Mouse (Mus musculus): Measurements from ENCODE around the gene Hist1h3e. TPM values are rescaled to one million over a fixed set of nuclear protein-coding genes. Genes with fewer than 3 reads are reported as not detected.
"Not testable (repeated sequence)": the region's sequence is repeated elsewhere in the genome, so short reads cannot be mapped to it uniquely, and the experiment has no call there.

Gene Hist1h3e
- polyA plus RNA-seq, 1 experiment from 2014 or later = 4.4 TPM

GRCm38 (mm10) chr13:23582219-23583056, 20.3 kb upstream of the Hist1h3e start:
- Histone ChIP-seq H3K9ac (peak overlapping the region; percentile 78), H3K4me2 (peak overlapping the region; percentile 74), H3K4me3 (replicated peaks) (peak overlapping the region; percentile 60), H3K4me1 (replicated peaks) (peaks cover 63% of the 10 kb centered on the region), H3K27me3 (no peaks in the 10 kb centered on the region), H3K27ac (replicated peaks) (peak overlapping the region; percentile 97), H3K36me3 (replicated peaks) (no peaks in the 10 kb centered on the region), H3K9me3 (replicated peaks) (no peaks in the 10 kb centered on the region)
- 7% methylated on average over 6 of the region's 6 CpGs for WGBS (ENCODE audit: insufficient replicate concordance)
- peak; percentile 1; the same call in 1 of the 2 replicates for ATAC-seq (ENCODE audit: insufficient read depth)

- H3K9me3 ChIP-seq (replicated peaks) = no peaks in the 10 kb centered on the region
- H3K36me3 ChIP-seq (replicated peaks) = no peaks in the 10 kb centered on the region
- H3K4me3 ChIP-seq (replicated peaks) = peak within 1 kb of the TSS; percentile 60
- ATAC-seq (ENCODE audit: insufficient read depth) = peak; percentile 80
- H3K4me1 ChIP-seq (replicated peaks) = peaks cover 65% of the 10 kb centered on the region
- no peaks in the 10 kb centered on the region for H3K27me3 ChIP-seq
- H3K27ac ChIP-seq (replicated peaks) = peak within 1 kb of the TSS; percentile 97
- WGBS (ENCODE audit: insufficient replicate concordance) = under 1% methylated on average over 43 of the region's 43 CpGs
- peak within 1 kb of the TSS; percentile 74 for H3K4me2 ChIP-seq
- H3K9ac ChIP-seq = peak within 1 kb of the TSS; percentile 78
Measured at GRCm38 (mm10) chr13:23581408-23582218, 19.4 kb upstream of the Hist1h3e start, which contains the start of gene Hist1h4d. Hist1h4d (plus strand) TSS chr13:23581598.

- H3K36me3 ChIP-seq (replicated peaks) = no peaks in the 10 kb centered on the region
- H3K4me2 ChIP-seq = peak overlapping the region; percentile 77
- H3K4me3 ChIP-seq (replicated peaks) = peak overlapping the region; percentile 27
- ATAC-seq (ENCODE audit: insufficient read depth) = no peak
- H3K9ac ChIP-seq = peak overlapping the region; percentile 46
- peaks cover 56% of the 10 kb centered on the region for H3K4me1 ChIP-seq (replicated peaks)
- peak overlapping the region; percentile 96 for H3K27ac ChIP-seq (replicated peaks)
- H3K27me3 ChIP-seq = no peaks in the 10 kb centered on the region
- H3K9me3 ChIP-seq (replicated peaks) = no peaks in the 10 kb centered on the region
- WGBS (ENCODE audit: insufficient replicate concordance) = 77% methylated on average over 1 of the region's 1 CpGs
Measured at GRCm38 (mm10) chr13:23577835-23578234, 15.7 kb upstream of the Hist1h3e start.

GRCm38 (mm10) chr13:23576906-23577639, 14.9 kb upstream of the Hist1h3e start:
- WGBS (ENCODE audit: insufficient replicate concordance) = 29% methylated on average over 6 of the region's 6 CpGs
- Histone ChIP-seq H3K27me3 (no peaks in the 10 kb centered on the region), H3K36me3 (replicated peaks) (no peaks in the 10 kb centered on the region), H3K9me3 (replicated peaks) (no peaks in the 10 kb centered on the region), H3K4me2 (peak overlapping the region; percentile 77), H3K4me1 (replicated peaks) (peaks cover 52% of the 10 kb centered on the region), H3K9ac (peak overlapping the region; percentile 77), H3K27ac (replicated peaks) (peak overlapping the region; percentile 96), H3K4me3 (replicated peaks) (peak overlapping the region; percentile 64)
- ATAC-seq (ENCODE audit: insufficient read depth) = no peak

GRCm38 (mm10) chr13:23576351-23576881, 14.2 kb upstream of the Hist1h3e start:
- peak overlapping the region; percentile 77 for H3K9ac ChIP-seq
- H3K27me3 ChIP-seq = no peaks in the 10 kb centered on the region
- no peaks in the 10 kb centered on the region for H3K9me3 ChIP-seq (replicated peaks)
- H3K4me3 ChIP-seq (replicated peaks) = peak overlapping the region; percentile 64
- no peak for ATAC-seq (ENCODE audit: insufficient read depth)
- H3K4me2 ChIP-seq = peak overlapping the region; percentile 77
- H3K27ac ChIP-seq (replicated peaks) = peak overlapping the region; percentile 96
- H3K36me3 ChIP-seq (replicated peaks) = no peaks in the 10 kb centered on the region
- H3K4me1 ChIP-seq (replicated peaks) = peaks cover 47% of the 10 kb centered on the region
- 6% methylated on average over 7 of the region's 7 CpGs for WGBS (ENCODE audit: insufficient replicate concordance)

GRCm38 (mm10) chr13:23575864-23576313, 13.7 kb upstream of the Hist1h3e start:
- Histone ChIP-seq H3K4me3 (replicated peaks) (peak overlapping the region; percentile 64), H3K9ac (peak overlapping the region; percentile 77), H3K4me1 (replicated peaks) (peaks cover 42% of the 10 kb centered on the region), H3K4me2 (peak overlapping the region; percentile 77), H3K27ac (replicated peaks) (peak overlapping the region; percentile 96)
- not testable (repeated sequence) for ATAC-seq (ENCODE audit: insufficient read depth); H3K9me3 ChIP-seq (replicated peaks); H3K36me3 ChIP-seq (replicated peaks); H3K27me3 ChIP-seq
- WGBS (ENCODE audit: insufficient replicate concordance) = under 1% methylated on average over 14 of the region's 40 CpGs

GRCm38 (mm10) chr13:23575271-23575851, 13.2 kb upstream of the Hist1h3e start, which contains the start of gene Hist1h3d:
Hist1h3d (plus strand) TSS chr13:23575763.
- Histone ChIP-seq H3K9me3 (replicated peaks) (no peaks in the 10 kb centered on the region), H3K27ac (replicated peaks) (peak within 1 kb of the TSS; percentile 96), H3K9ac (peak within 1 kb of the TSS; percentile 77), H3K4me1 (replicated peaks) (peaks cover 37% of the 10 kb centered on the region), H3K4me3 (replicated peaks) (peak within 1 kb of the TSS; percentile 64), H3K36me3 (replicated peaks) (no peaks in the 10 kb centered on the region), H3K27me3 (no peaks in the 10 kb centered on the region), H3K4me2 (peak within 1 kb of the TSS; percentile 77)
- ATAC-seq (ENCODE audit: insufficient read depth) = peak; percentile 17
- WGBS (ENCODE audit: insufficient replicate concordance) = under 1% methylated on average over 18 of the region's 18 CpGs

GRCm38 (mm10) chr13:23574546-23575170, 12.5 kb upstream of the Hist1h3e start:
- ATAC-seq (ENCODE audit: insufficient read depth); H3K27me3 ChIP-seq; H3K36me3 ChIP-seq (replicated peaks); H3K9me3 ChIP-seq (replicated peaks): not testable (repeated sequence)
- Histone ChIP-seq H3K4me3 (replicated peaks) (peak overlapping the region; percentile 64), H3K27ac (replicated peaks) (peak overlapping the region; percentile 98), H3K4me1 (replicated peaks) (peaks cover 37% of the 10 kb centered on the region), H3K4me2 (peak overlapping the region; percentile 81), H3K9ac (peak overlapping the region; percentile 45)
- WGBS (ENCODE audit: insufficient replicate concordance) = 0% methylated on average over 10 of the region's 39 CpGs

GRCm38 (mm10) chr13:23573898-23574524, 11.8 kb upstream of the Hist1h3e start, which contains the start of the genes Hist1h2bf and Hist1h2ad:
Hist1h2bf (minus strand) TSS chr13:23574196.
Hist1h2ad (plus strand) TSS chr13:23574381.
- WGBS (ENCODE audit: insufficient replicate concordance) = under 1% methylated on average over 41 of the region's 42 CpGs
- Histone ChIP-seq H3K4me3 (replicated peaks) (peak within 1 kb of the TSS; percentile 64), H3K27ac (replicated peaks) (peak within 1 kb of the TSS; percentile 98), H3K9ac (peak within 1 kb of the TSS; percentile 88), H3K4me2 (peak within 1 kb of the TSS; percentile 81), H3K4me1 (replicated peaks) (peaks cover 37% of the 10 kb centered on the region)
- not testable (repeated sequence) for H3K36me3 ChIP-seq (replicated peaks); H3K27me3 ChIP-seq; H3K9me3 ChIP-seq (replicated peaks)
- ATAC-seq (ENCODE audit: insufficient read depth) = peak; percentile 75

All from liver, embryonic 15.5 days (tissue).